Mouse (Mus musculus) bone marrow macrophage, adult 2 months (primary cell): ENCODE data around the gene Ccdc125. TPM values are rescaled to one million over a fixed set of nuclear protein-coding genes. Genes with fewer than 3 reads are reported as not detected.

ENCODE experiments used
- H3K27ac ChIP-seq: 2 replicates; pipeline ENCODE4 v1.5.1; 2012; ENCODE audit warnings: low read depth, low read length; ENCODE audit not compliant: insufficient read depth
- H3K4me1 ChIP-seq: 2 replicates; pipeline ENCODE4 v1.6.1; 2012; ENCODE audit warnings: low read length; ENCODE audit not compliant: control insufficient read depth, insufficient read depth
- H3K4me3 ChIP-seq: 2 replicates; pipeline ENCODE4 v1.5.1; 2012; ENCODE audit warnings: mild to moderate bottlenecking, low read length, moderate library complexity; ENCODE audit not compliant: insufficient read depth
- CTCF ChIP-seq: IDR thresholded peaks from 2 replicates; pipeline ENCODE4 v1.5.1; 2012; ENCODE audit warnings: low read depth, mild to moderate bottlenecking, low read length, moderate library complexity
- POLR2A ChIP-seq: IDR thresholded peaks from 2 replicates; pipeline ENCODE4 v1.6.1; 2012; ENCODE audit warnings: mild to moderate bottlenecking, low read depth, low read length, borderline replicate concordance
- polyA plus RNA-seq: library from polyadenylated mRNA; stranded (reverse); fragments of >200 nt; gene quantifications from 2 replicates; pipeline ENCODE4 v1.2.4, GENCODE M21; 2012; ENCODE audit not compliant: missing spikeins, insufficient read depth, insufficient read length

Ccdc125 gene
- 7.6 and 9.3 TPM in 2 replicates for polyA plus RNA-seq

DNA sequence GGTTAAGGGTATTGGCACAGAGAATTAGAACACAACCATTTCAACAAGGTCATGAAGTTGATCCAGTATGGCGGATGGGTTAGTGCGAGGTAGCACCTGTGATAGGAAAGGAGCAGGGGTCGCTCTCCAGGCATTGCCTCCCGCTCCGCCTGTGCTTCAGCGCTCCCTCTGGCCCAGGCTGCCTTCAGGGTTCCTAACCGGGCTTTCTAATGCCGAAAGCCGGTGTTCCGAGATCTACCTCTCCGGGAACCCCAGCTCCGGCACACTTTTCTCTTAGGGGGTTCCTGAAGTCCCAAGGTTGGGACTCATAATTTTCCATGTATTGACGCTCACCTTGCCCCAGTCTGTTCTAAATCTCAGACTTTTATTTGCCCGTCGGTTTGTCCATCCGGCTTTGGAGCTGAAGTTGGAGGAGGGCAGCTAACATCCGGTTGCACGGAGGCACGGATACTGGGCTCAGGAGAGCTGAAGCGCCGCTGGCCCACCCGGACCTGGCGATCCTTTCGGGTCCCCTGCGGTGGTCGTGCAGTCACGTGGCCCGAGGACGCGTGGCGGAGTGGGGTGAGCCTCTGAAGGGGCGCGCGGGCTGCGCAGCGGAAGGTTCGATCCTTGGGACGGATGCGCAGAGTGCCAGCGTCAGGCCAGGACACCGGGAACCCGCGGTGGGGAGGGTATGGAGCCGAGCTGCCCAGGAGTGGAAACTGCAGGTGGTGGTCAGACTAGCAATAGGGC, at the start of gene Ccdc125:
Gene Ccdc125 (plus strand): TSS at position 427 of the 732 bp plus-strand sequence.
- peaks cover 2% of the 10 kb centered on the region; the same call in 1 of the 2 replicates for H3K4me1 ChIP-seq
- H3K27ac ChIP-seq: no peak within 1 kb of the TSS
- no peak for TF ChIP-seq CTCF
- no peak for TF ChIP-seq POLR2A
- H3K4me3 ChIP-seq: peak within 1 kb of the TSS; percentile 78

DNA sequence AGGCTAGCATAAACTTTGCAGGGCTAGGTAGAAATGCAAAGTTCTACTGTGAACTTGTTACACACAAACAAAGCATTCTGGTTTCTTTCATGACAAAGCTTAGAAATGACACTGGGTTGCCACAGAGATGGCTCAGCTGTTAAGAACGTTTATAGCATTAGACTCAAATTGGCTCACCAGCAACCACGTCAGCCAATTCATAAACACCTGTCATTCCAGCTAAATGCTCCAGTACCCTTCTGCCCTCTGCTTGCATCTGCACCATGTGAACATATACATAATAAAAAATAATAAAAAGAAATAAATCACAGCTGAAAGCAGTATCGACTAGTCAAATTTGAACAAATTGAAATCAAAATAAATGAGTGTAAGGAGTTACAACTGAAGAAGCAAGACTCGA, 47.3 kb upstream of the Ccdc125 start:
- H3K4me3 ChIP-seq: no peak overlapping the region
- TF ChIP-seq CTCF (no peak), POLR2A (no peak)
- no peak overlapping the region for H3K27ac ChIP-seq
- no peaks in the 10 kb centered on the region for H3K4me1 ChIP-seq

DNA sequence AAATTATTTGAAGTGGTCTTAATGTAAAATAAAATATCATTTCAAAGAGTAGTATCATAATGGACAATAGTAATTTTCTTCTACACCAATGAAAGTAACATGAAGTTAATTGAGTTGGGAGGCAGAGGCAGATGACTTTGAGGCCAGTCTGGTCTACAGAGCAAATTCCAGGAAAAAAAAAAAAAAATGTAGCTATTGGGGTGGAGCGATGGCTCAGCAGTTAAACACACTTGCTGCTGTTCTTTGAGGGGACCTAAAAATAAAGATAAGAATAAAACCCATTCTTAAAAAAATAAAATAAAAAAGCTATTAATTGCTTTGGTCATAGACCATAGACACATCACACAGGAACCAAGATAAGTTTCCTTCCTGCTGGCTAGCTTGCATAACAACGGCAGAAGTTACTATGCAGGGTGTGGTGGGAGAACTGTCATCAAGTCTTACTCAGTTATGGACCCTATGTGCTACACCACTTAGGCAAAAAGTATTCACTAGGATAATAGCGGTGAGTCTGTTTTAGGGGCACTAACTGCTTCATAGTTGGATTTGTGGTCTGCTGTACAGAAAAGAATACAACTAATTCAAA, 35.3 kb upstream of the Ccdc125 start:
- no peaks in the 10 kb centered on the region for H3K4me1 ChIP-seq
- no peak overlapping the region for H3K4me3 ChIP-seq
- TF ChIP-seq CTCF: no peak
- TF ChIP-seq POLR2A: no peak
- no peak overlapping the region for H3K27ac ChIP-seq

DNA sequence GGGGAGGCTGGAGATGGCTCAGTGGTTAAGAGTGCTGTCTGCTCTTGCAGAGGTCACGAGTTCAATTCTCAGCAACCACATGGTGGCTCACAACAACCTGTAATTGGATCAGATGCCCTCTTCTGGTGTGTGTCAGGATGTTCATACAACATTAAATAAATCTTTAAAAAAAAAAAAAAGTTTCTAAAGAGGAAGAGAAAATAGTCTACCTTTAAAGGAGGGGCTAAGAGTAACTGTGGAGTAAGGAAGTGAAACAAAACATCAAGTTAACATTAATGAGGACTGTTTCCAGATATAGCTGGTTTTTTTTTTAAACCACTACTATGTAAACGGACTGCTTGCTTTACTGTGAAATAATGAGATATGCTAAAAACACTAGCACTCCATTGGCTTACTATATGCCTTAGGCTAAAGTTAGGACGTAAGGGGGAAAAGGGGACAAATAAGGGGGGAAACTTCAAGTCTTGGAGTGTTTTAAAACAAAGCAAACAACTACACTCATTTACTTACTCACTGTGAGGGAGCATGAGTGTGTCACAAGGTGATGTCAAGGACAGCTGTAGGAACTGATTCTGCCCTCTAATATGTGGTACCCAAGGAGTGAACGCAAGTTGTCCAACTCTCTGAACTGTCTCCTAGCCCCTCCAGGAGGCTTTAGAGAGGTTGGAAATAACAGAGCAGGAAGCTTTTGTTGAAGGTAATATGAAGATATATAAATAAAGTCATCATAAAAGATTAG, 26.9 kb upstream of the Ccdc125 start:
- Histone ChIP-seq H3K4me3 (no peak overlapping the region), H3K4me1 (peaks cover 6% of the 10 kb centered on the region), H3K27ac (peak overlapping the region; percentile 49)
- no peak for TF ChIP-seq POLR2A
- TF ChIP-seq CTCF: no peak

DNA sequence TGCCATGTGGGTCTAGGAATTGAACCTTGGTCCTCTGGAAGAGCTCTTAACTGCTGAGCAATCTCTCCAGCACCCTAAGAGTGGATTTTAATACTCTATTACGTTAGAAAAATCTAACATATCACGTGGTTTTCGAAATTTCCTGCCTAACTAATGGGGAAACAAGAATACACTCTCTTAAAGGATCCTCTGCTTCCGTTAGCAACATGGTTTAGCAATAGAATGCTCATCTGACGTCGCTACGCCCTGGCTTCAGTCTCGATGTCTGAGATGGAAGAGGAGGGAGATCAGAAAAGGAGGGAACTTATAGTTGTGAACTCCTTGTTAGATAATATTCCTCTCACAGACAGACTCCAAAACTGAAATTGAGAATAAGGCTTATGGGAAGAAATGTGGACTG, 21.3 kb upstream of the Ccdc125 start:
- Histone ChIP-seq H3K27ac (no peak overlapping the region), H3K4me3 (no peak overlapping the region), H3K4me1 (peaks cover under 1% of the 10 kb centered on the region)
- TF ChIP-seq POLR2A (no peak), CTCF (no peak)

DNA sequence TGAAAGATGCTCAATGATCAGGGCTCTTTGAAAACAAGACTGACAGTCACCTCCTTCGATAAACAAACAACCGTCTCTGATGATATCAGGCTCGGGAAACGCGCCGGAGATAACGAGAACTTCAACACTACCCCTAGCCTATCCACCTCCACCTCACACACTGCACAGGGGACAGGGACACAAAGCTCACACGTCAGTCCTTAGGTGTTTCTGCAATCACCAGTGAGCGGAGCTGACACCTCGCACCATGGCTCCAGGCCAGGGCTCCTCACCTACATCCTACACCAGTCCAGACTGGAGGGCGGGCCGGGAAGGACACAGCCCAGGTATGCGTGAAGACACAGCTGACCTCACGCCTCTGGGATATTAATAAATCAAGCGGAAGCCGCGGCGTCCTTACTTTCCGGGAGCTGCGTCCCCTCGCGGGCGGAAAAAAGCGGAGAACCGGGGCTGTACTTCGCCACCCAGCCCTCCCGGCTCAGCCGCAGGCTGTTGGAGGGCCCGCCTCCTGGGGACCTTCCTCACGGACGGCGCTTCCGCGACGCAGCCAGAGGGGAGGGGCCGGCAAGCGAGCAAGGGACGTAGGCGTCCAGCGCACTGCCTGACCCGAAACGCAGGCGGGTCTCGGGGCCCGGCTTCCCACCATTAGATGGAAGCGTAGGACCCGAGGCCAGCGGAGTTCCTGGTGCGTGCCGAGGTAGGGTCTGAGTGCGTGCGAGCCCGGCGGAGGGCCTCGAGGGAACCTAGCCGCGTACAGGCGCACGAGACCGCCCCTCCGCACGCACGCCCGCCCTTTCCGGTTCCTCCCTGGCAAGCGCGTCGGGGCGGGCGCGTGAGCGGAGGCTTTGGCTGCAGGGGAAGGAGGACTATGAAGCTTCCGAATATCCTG, 18.7 kb upstream of the Ccdc125 start, which contains the start of the genes Ak6 and Rad17:
Gene Ak6 (plus strand): TSS at position 430 of the 889 bp plus-strand sequence.
Gene Rad17 (minus strand): TSS at position 502 of the 889 bp plus-strand sequence.
- Histone ChIP-seq H3K4me1 (peaks cover 2% of the 10 kb centered on the region; the same call in 1 of the 2 replicates), H3K27ac (peak within 1 kb of the TSS; percentile 93), H3K4me3 (peak within 1 kb of the TSS; percentile 73)
- TF ChIP-seq CTCF: no peak
- no peak for TF ChIP-seq POLR2A

DNA sequence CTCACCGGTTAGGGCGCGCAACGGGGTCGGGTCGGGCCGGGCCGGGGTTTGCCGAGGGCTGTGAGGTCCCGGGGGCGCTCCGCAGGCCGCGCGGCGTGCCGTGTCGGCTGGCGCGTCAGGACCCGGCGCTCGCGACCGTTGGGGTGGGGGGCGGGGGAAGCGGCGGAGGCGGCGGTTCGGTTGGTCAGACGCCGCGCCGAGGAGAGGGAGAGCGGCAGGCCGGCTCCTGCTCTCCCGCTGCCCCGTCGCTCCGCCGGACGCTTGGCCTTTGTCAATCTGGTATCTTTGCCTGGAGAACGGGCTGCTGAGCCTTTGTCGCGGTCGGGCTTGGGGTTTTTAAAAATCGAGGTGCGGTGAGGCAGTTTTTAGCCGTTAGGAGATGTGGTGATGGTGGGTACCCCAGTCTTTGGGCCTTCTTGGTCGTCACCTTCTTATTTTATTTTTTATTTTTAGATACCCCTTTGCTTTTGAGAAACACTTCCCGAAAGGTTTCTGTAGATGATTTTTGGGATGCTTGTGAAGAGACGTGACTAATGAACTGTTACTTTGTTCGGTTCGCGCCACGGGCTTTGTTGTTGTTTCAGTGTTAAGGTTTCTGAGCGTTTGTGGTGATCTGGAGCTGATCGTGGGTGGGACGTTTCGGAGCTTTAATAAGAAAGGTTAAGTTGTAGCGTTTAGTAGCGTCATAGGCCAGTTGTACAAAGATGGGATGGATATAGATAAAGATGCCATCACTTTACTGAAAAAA, 17.9 kb upstream of the Ccdc125 start, which contains the start of gene Taf9:
Gene Taf9 (plus strand): TSS at position 141 of the 748 bp plus-strand sequence.
- TF ChIP-seq POLR2A (no peak), CTCF (no peak)
- Histone ChIP-seq H3K4me1 (peaks cover 4% of the 10 kb centered on the region; the same call in 1 of the 2 replicates), H3K27ac (peak within 1 kb of the TSS; percentile 93), H3K4me3 (peak within 1 kb of the TSS; percentile 73)

DNA sequence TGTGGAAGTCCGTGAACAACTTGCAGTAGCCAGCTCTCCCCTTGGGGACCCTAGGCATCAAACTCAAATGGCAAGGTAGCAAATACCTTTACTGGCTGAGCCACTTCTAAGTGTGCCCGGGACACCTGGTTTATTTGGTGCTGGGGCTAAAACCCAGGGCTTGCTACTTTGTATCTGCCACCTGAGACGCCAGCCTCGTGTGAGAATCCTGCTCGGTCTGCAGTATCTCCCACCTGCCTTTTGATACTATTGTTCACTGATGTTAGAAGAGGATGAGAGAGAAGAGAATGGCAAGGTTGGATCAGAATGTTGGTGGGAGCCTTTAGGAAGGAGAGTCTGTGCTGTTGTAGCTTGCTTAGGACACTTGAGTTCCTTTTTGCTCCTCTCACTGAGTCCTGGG, 11.4 kb upstream of the Ccdc125 start:
- Histone ChIP-seq H3K27ac (no peak overlapping the region), H3K4me1 (peaks cover 7% of the 10 kb centered on the region), H3K4me3 (no peak overlapping the region)
- TF ChIP-seq CTCF: no peak
- no peak for TF ChIP-seq POLR2A

DNA sequence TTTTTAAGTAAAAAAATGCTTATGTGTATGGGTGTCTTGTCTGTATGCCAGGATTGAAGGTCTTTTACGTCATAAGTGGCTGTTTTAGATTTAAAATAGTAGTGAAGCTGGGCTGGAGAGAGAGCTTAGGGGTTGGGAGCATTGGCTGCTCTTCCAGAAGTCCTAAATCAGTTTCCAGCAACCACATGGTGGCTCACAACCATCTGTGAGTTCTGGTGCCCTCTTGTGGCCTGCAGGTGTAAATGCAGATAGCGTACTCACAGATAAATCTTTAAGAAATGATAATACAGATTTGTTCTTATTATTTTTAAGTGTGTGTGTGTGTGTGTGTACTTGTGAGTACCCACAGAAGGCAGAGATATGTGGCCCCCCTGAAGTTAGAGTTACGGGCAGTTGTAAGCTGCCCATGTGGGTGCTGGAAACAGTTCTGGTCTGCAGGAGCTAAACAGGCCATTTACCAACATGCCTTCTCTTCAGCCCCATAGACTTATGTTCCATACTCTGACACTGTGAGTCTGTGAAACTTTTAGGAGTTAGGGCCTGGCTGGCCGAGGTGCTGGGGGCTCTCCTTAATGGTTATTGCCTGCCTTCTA, 9.6 kb upstream of the Ccdc125 start:
- TF ChIP-seq POLR2A: no peak
- peak; percentile 69 for TF ChIP-seq CTCF
- no peak overlapping the region for H3K27ac ChIP-seq
- no peak overlapping the region for H3K4me3 ChIP-seq
- peaks cover 4% of the 10 kb centered on the region for H3K4me1 ChIP-seq
